ENCODE assay signal across 19 mouse cellular contexts in the genomic region with DNA sequence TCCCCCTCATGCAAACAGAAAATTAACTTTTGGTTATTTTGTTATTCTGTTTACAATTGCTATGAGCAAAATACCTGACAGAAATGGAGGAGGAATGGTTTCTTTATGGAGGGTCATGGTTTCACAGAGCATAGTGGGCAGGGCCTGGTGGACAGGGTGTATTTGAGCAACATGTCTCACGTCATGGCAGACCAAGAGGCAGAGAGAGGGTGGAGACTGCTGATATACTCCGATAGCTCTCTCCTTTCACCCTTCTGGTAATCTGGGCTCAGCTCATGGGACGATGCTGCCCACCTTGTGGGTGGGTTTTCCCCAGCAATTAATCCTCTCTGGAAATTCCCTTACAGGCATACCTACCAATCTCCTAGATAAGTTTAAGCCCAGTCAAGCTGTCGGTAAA. TPM values are rescaled to one million over a fixed set of nuclear protein-coding genes. Genes with fewer than 3 reads are reported as not detected.
"Had no signal": no experiment of that assay in that cellular context is flagged by ENCODE, and none has a peak within 500 bp of the region (broad histone marks: within the 10 kb centered on the region; RNA-seq: fewer than 3 reads in every experiment).

No protein-coding gene starts in this region.

- H3K9ac ChIP-seq: limb, embryonic 15.5 days; liver, embryonic 14.5 days; neural tube, embryonic 13.5 days; stomach, embryonic 15.5 days had no signal

- H3K9me3 ChIP-seq: limb, embryonic 15.5 days; midbrain, embryonic 10.5 days; neural tube, embryonic 13.5 days; stomach, embryonic 15.5 days had no signal

- H3K4me2 ChIP-seq: limb, embryonic 15.5 days; neural tube, embryonic 13.5 days; stomach, embryonic 15.5 days had no signal

- H3K27me3 ChIP-seq: limb, embryonic 15.5 days; neural tube, embryonic 13.5 days; stomach, embryonic 15.5 days had no signal

- H3K27ac ChIP-seq: hindbrain, postnatal 0 days; limb, embryonic 15.5 days; liver, embryonic 14.5 days; midbrain, embryonic 10.5 days; neural tube, embryonic 13.5 days; stomach, embryonic 15.5 days had no signal

- H3K4me3 ChIP-seq: limb, embryonic 15.5 days; midbrain, embryonic 10.5 days; neural tube, embryonic 13.5 days; stomach, embryonic 15.5 days had no signal

- ATAC-seq: hindbrain, postnatal 0 days; midbrain, embryonic 16.5 days had no signal

- DNase-seq: kidney, postnatal 25 days; layer of hippocampus, postnatal 36 days; lung, adult 18-20 months; retina, postnatal 1 day; right cerebral cortex, postnatal 4 days; spleen, adult 18-20 months; thymus, postnatal 36 days had no signal

- H3K4me1 ChIP-seq: limb, embryonic 15.5 days; midbrain, embryonic 10.5 days; neural tube, embryonic 13.5 days; stomach, embryonic 15.5 days had no signal

RNA-seq across cellular contexts. Expression of a gene that starts 42.3 kb away (rescaled TPM):
- total RNA-seq: hindbrain, postnatal 0 days; layer of hippocampus, postnatal 36 days; left cerebral cortex, adult 8-10 months; left cerebral cortex, postnatal 25 days had no signal
- polyA plus RNA-seq: hindbrain, postnatal 0 days; intestine, embryonic 14.5 days; limb, embryonic 11.5 days; limb, embryonic 15.5 days; liver, embryonic 14.5 days; midbrain, embryonic 10.5 days; midbrain, embryonic 16.5 days; neural tube, embryonic 13.5 days; stomach, embryonic 15.5 days; thymus, postnatal 0 days had no signal
